Comparison of ENCODE assay signal across 8 mouse cellular contexts in the genomic region with DNA sequence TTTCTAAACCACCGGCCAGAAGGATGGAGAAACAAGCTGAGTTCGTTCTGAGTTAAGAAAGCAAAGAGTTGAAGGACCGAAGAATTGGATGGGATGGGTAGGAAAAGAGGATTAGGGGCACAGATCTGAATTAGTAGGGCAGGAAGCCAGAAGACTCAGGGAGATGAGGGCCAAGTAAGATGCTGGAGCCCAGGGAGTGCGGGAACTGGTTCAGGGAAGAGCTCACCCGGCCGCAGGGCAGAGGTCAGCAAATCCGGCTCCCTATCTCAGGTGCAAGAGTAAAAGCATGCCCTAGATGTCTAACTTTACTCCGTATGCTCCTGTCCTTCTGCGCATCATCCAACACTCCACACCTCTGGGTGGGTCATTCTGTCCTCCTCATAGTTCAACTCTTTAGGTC. TPM values are rescaled to one million over a fixed set of nuclear protein-coding genes. Genes with fewer than 3 reads are reported as not detected.
DNase-seq lines count a peak whose midpoint lies in the region; ATAC-seq and TF ChIP-seq lines count a peak whose summit lies in the region.

No protein-coding gene starts in this region.

- H3K4me1 ChIP-seq in bone marrow, adult 2 months (ENCODE audit: control insufficient read depth, insufficient read depth, low read length) = peaks cover 7% of the 10 kb centered on the region
- peaks cover 27% of the 10 kb centered on the region for H3K4me1 ChIP-seq in forebrain, embryonic 12.5 days
- H3K4me1 ChIP-seq in limb, embryonic 15.5 days = peaks cover 41% of the 10 kb centered on the region

- no peaks in the 10 kb centered on the region for H3K36me3 ChIP-seq in forebrain, embryonic 12.5 days (replicated peaks)
- H3K36me3 ChIP-seq in limb, embryonic 15.5 days = no peaks in the 10 kb centered on the region

- peak overlapping the region; percentile 48 for H3K4me3 ChIP-seq in bone marrow, adult 2 months (replicated peaks; ENCODE audit: control insufficient read depth, low read depth, low read length)
- peak overlapping the region; percentile 50 for H3K4me3 ChIP-seq in forebrain, embryonic 12.5 days (replicated peaks)
- H3K4me3 ChIP-seq in limb, embryonic 15.5 days = peak overlapping the region; percentile 54

- no peak for TF ChIP-seq POLR2A in bone marrow, adult 2 months (IDR thresholded peaks at IDR 0.05; ENCODE audit: borderline replicate concordance, control insufficient read depth, low read depth, low read length)

- no peak for TF ChIP-seq CTCF in bone marrow, adult 2 months (IDR thresholded peaks at IDR 0.05; ENCODE audit: control insufficient read depth, insufficient read depth, low read length)

- no peak overlapping the region for H3K27ac ChIP-seq in bone marrow, adult 2 months (ENCODE audit: control insufficient read depth, insufficient read depth, low read depth, low read length, poor library complexity)
- H3K27ac ChIP-seq in forebrain, embryonic 12.5 days = peak overlapping the region; percentile 82
- peak overlapping the region; percentile 85 for H3K27ac ChIP-seq in limb, embryonic 15.5 days

- 12% methylated on average over 9 of the region's 9 CpGs for WGBS in bone marrow, adult 2 months
- 3% methylated on average over 9 of the region's 9 CpGs for WGBS in forebrain, embryonic 12.5 days
- 4% methylated on average over 9 of the region's 9 CpGs for WGBS in limb, embryonic 15.5 days

- H3K9me3 ChIP-seq in forebrain, embryonic 12.5 days = no peaks in the 10 kb centered on the region
- no peaks in the 10 kb centered on the region for H3K9me3 ChIP-seq in limb, embryonic 15.5 days

- peak overlapping the region; percentile 83 for H3K4me2 ChIP-seq in forebrain, embryonic 12.5 days
- H3K4me2 ChIP-seq in limb, embryonic 15.5 days = peak overlapping the region; percentile 83

- peak overlapping the region; percentile 64 for H3K9ac ChIP-seq in forebrain, embryonic 12.5 days
- peak overlapping the region; percentile 32 for H3K9ac ChIP-seq in limb, embryonic 15.5 days

- DNase-seq in kidney, adult 18-20 months = peak; percentile 42
- DNase-seq in kidney, postnatal 4 days = no peak
- no peak for DNase-seq in c-Kit-positive CD71-positive TER-119-positive erythroid progenitor cells, embryonic 14.5 days (ENCODE audit: low spot score)
- DNase-seq in retina, postnatal 1 day = no peak

- no peaks in the 10 kb centered on the region for H3K27me3 ChIP-seq in forebrain, embryonic 12.5 days
- H3K27me3 ChIP-seq in limb, embryonic 15.5 days = no peaks in the 10 kb centered on the region

- ATAC-seq in forebrain, embryonic 12.5 days (ENCODE audit: low FRiP score) = no peak
- ATAC-seq in limb, embryonic 15.5 days (ENCODE audit: insufficient number of reproducible peaks, low FRiP score, low TSS enrichment, low read depth) = no peak
- no peak for ATAC-seq in monocyte, adult 5-6 weeks (replicated peaks; ENCODE audit: insufficient number of reproducible peaks, low FRiP score, low TSS enrichment, poor library complexity, severe bottlenecking)

RNA-seq across cellular contexts. Expression of a gene that starts 27.5 kb away (rescaled TPM):
- 6.7 and 15.6 TPM in 2 replicates for polyA plus RNA-seq in bone marrow, adult 2 months (2011; ENCODE audit: insufficient read depth, insufficient read length, low replicate concordance, missing spikeins)
- polyA plus RNA-seq in forebrain, embryonic 12.5 days (2016; fragmentation: Nextera tagmentation; extraction: Ambion mirVana) = 6.7 and 7.9 TPM in 2 replicates
- polyA plus RNA-seq in limb, embryonic 15.5 days (2015; fragmentation: Nextera tagmentation; extraction: Ambion mirVana) = 58.8 and 69.6 TPM in 2 replicates
- total RNA-seq in monocyte, adult 5-6 weeks (2017) = 15.8 to 20.8 TPM (median 19.0 TPM) in 3 replicates

RNA-seq across cellular contexts. Expression of a gene that starts 29.0 kb away (rescaled TPM):
- polyA plus RNA-seq in bone marrow, adult 2 months (2011; ENCODE audit: insufficient read depth, insufficient read length, low replicate concordance, missing spikeins) = not detected in 2 replicates
- polyA plus RNA-seq in forebrain, embryonic 12.5 days (2016; fragmentation: Nextera tagmentation; extraction: Ambion mirVana) = 0.60 and 1.1 TPM in 2 replicates
- 1.6 and 2.0 TPM in 2 replicates for polyA plus RNA-seq in limb, embryonic 15.5 days (2015; fragmentation: Nextera tagmentation; extraction: Ambion mirVana)
- total RNA-seq in monocyte, adult 5-6 weeks (2017) = 0.29 to 3.3 TPM (median 0.96 TPM) in 3 replicates

RNA-seq across cellular contexts. Expression of a gene that starts 42.1 kb away (rescaled TPM):
- 10.8 and 16.9 TPM in 2 replicates for polyA plus RNA-seq in bone marrow, adult 2 months (2011; ENCODE audit: insufficient read depth, insufficient read length, low replicate concordance, missing spikeins)
- 1.3 and 1.7 TPM in 2 replicates for polyA plus RNA-seq in forebrain, embryonic 12.5 days (2016; fragmentation: Nextera tagmentation; extraction: Ambion mirVana)
- 3.4 and 4.4 TPM in 2 replicates for polyA plus RNA-seq in limb, embryonic 15.5 days (2015; fragmentation: Nextera tagmentation; extraction: Ambion mirVana)
- 180 to 306 TPM (median 249 TPM) in 3 replicates for total RNA-seq in monocyte, adult 5-6 weeks (2017)

RNA-seq across cellular contexts. Expression of a gene that starts 48.2 kb away (rescaled TPM):
- polyA plus RNA-seq in bone marrow, adult 2 months (2011; ENCODE audit: insufficient read depth, insufficient read length, low replicate concordance, missing spikeins) = 7.3 and 28.8 TPM in 2 replicates
- polyA plus RNA-seq in forebrain, embryonic 12.5 days (2016; fragmentation: Nextera tagmentation; extraction: Ambion mirVana) = 87.5 and 88.9 TPM in 2 replicates
- polyA plus RNA-seq in limb, embryonic 15.5 days (2015; fragmentation: Nextera tagmentation; extraction: Ambion mirVana) = 104 and 114 TPM in 2 replicates
- 14.7 to 18.6 TPM (median 17.1 TPM) in 3 replicates for total RNA-seq in monocyte, adult 5-6 weeks (2017)

RNA-seq across cellular contexts. Expression of a gene that starts 48.4 kb away (rescaled TPM):
- 56.2 and 76.6 TPM in 2 replicates for polyA plus RNA-seq in bone marrow, adult 2 months (2011; ENCODE audit: insufficient read depth, insufficient read length, low replicate concordance, missing spikeins)
- 184 and 190 TPM in 2 replicates for polyA plus RNA-seq in forebrain, embryonic 12.5 days (2016; fragmentation: Nextera tagmentation; extraction: Ambion mirVana)
- 232 and 249 TPM in 2 replicates for polyA plus RNA-seq in limb, embryonic 15.5 days (2015; fragmentation: Nextera tagmentation; extraction: Ambion mirVana)
- 105 to 159 TPM (median 131 TPM) in 3 replicates for total RNA-seq in monocyte, adult 5-6 weeks (2017)
